Mouse (Mus musculus): ENCODE results near the gene Myo16.

DNA sequence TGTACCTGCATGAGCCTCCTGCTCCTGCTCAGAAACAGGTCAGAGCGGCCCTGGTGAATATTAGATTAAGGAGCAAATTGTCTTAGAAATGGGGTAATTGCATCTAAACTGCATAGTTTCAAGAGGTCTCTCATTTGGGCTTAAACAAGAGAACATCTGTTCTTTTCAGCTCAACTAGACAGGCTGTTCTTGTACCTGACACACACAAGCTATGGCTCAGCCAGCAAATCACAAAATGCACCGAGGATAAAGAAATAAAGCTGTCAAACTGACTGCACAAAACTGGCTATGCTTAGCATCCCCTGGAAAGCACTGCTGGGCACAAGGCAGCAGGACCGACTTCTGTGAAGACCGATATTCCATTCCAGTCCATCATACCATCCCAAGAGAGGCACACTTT, 372.0 kb downstream of the Myo16 start:
- TF ChIP-seq CTCF (IDR thresholded peaks at IDR 0.05; ENCODE audit: low read depth) = no peak
- TF ChIP-seq EP300 (IDR thresholded peaks at IDR 0.05; ENCODE audit: low read depth) = no peak
